Mouse (Mus musculus): ENCODE measurements around the gene Inpp5k. TPM values are rescaled to one million over a fixed set of nuclear protein-coding genes. Genes with fewer than 3 reads are reported as not detected.

Gene Inpp5k
- polyA plus RNA-seq, 2 experiments, result 24.6 to 32.0 TPM

DNA sequence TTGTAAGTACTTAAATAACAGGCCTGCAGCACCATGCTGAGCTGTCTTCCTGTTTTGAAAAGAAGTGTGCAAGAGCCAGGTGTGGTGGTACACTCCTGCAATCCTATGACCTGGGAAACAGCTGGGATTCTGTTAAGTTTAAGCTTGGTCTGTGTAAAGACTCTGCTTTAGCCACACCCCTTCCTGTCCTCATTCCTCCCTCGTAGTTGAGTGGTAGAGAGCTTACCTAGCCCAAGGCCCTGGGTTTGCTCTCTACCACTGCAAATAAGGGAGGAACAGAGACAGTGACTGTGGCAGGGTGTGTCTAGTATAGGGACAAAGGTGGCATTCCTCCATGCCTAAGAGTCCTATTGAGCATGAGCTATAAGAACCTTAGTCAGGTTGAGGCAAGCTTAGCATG, 25.5 kb upstream of the Inpp5k start:
- Histone ChIP-seq H3K27ac (replicated peaks; ENCODE audit: low read depth, low read length) (no peak overlapping the region), H3K4me3 (replicated peaks; ENCODE audit: low read length) (no peak overlapping the region), H3K27me3 (ENCODE audit: control insufficient read depth, insufficient read depth, low read length) (no peaks in the 10 kb centered on the region), H3K4me2 (replicated peaks; ENCODE audit: low read depth, low read length, severe bottlenecking) (no peak overlapping the region), H3K4me1 (ENCODE audit: control insufficient read depth, insufficient read depth, low read length) (no peaks in the 10 kb centered on the region), H3K9ac (ENCODE audit: low read depth, low read length, severe bottlenecking) (no peak overlapping the region), H3K36me3 (ENCODE audit: control insufficient read depth, insufficient read depth, low read length) (peaks cover 83% of the 10 kb centered on the region), H3K9me3 (ENCODE audit: control insufficient read depth, low read length) (no peaks in the 10 kb centered on the region)
- TF ChIP-seq POLR2A (IDR thresholded peaks at IDR 0.05; ENCODE audit: borderline replicate concordance, extremely low read depth, insufficient read depth, insufficient read length), result no peak
- WGBS, result 27% methylated on average over 1 of the region's 1 CpGs
- DNase-seq (ENCODE audit: low spot score) (no peak), ATAC-seq (ENCODE audit: low FRiP score, low read depth) (no peak)

DNA sequence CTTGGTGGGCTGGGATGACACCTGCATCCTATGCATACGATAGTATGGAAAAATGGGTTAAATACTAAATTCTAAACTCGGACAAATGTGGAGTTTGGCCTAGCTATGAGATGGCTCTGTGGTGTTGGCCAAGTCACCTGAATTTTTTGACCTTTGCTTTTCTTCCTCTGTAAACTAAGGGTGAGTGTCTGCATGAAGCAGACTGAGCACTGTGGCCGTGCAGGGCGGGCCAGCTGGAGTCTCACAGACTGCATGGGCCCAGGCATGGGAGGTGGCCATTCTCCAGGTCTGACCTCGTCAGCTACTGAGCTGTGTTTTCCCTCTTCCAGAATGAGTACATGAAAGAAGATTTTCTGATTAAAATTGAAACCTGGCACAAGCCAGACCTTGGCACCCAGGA, 22.0 kb upstream of the Inpp5k start:
- DNase-seq (ENCODE audit: low spot score) (no peak), ATAC-seq (ENCODE audit: low FRiP score, low read depth) (no peak)
- Histone ChIP-seq H3K4me2 (replicated peaks; ENCODE audit: low read depth, low read length, severe bottlenecking) (no peak overlapping the region), H3K4me3 (replicated peaks; ENCODE audit: low read length) (no peak overlapping the region), H3K27ac (replicated peaks; ENCODE audit: low read depth, low read length) (no peak overlapping the region), H3K4me1 (ENCODE audit: control insufficient read depth, insufficient read depth, low read length) (no peaks in the 10 kb centered on the region), H3K36me3 (ENCODE audit: control insufficient read depth, insufficient read depth, low read length) (peaks cover 83% of the 10 kb centered on the region), H3K27me3 (ENCODE audit: control insufficient read depth, insufficient read depth, low read length) (no peaks in the 10 kb centered on the region), H3K9ac (ENCODE audit: low read depth, low read length, severe bottlenecking) (no peak overlapping the region), H3K9me3 (ENCODE audit: control insufficient read depth, low read length) (no peaks in the 10 kb centered on the region)
- WGBS, result 82% methylated on average over 5 of the region's 5 CpGs
- TF ChIP-seq POLR2A (IDR thresholded peaks at IDR 0.05; ENCODE audit: borderline replicate concordance, extremely low read depth, insufficient read depth, insufficient read length), result no peak

DNA sequence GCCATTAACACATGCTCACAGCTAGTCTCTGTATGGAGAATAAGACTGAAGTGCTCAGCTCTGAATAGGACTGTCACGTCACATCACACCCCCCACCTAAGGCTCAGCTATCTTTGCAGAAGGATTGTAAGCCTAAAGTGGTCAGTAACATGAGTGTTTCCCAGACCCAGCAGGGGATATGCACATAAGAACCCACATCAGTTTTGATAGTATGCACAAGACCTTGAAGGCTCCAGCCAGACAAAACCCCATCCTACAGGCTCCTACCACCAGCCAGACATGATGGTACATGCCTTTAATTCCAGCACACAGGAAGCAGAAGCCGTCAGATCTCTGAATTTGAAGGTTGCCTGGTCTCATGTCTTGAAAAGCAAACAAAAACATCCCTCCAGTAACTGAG, 20.8 kb upstream of the Inpp5k start:
- no peak overlapping the region for H3K27ac ChIP-seq (replicated peaks; ENCODE audit: low read depth, low read length)
- 87% methylated on average over 2 of the region's 2 CpGs for WGBS

DNA sequence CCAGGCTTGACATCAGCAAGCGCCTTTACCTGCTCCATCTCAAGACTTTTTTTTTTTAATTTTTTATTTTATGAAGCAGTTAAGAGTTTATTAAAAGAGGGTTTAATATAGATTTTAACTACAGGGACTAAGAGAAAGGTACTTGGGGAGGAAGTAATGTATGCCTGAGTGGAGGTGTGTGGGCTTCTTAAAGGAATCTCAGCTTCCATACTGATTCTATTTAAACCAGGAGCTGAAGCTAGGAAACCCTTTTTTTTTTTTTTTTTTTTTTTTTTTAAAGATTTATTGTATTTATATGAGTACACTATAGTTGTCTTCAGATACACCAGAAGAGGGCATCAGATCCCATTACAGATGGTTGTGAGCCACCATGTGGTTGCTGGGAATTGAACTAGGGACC, 16.0 kb upstream of the Inpp5k start:
- no peak for ATAC-seq (ENCODE audit: low FRiP score, low read depth)

More for the DNA sequence above, 20.8 kb upstream of the Inpp5k start:
- Histone ChIP-seq H3K4me3 (replicated peaks; ENCODE audit: low read length) (no peak overlapping the region), H3K27me3 (ENCODE audit: control insufficient read depth, insufficient read depth, low read length) (no peaks in the 10 kb centered on the region), H3K9ac (ENCODE audit: low read depth, low read length, severe bottlenecking) (no peak overlapping the region), H3K36me3 (ENCODE audit: control insufficient read depth, insufficient read depth, low read length) (peaks cover 80% of the 10 kb centered on the region), H3K9me3 (ENCODE audit: control insufficient read depth, low read length) (no peaks in the 10 kb centered on the region), H3K4me1 (ENCODE audit: control insufficient read depth, insufficient read depth, low read length) (no peaks in the 10 kb centered on the region), H3K4me2 (replicated peaks; ENCODE audit: low read depth, low read length, severe bottlenecking) (no peak overlapping the region)
- no peak for DNase-seq (ENCODE audit: low spot score)
- ATAC-seq (ENCODE audit: low FRiP score, low read depth), result no peak
- TF ChIP-seq POLR2A (IDR thresholded peaks at IDR 0.05; ENCODE audit: borderline replicate concordance, extremely low read depth, insufficient read depth, insufficient read length), result no peak

DNA sequence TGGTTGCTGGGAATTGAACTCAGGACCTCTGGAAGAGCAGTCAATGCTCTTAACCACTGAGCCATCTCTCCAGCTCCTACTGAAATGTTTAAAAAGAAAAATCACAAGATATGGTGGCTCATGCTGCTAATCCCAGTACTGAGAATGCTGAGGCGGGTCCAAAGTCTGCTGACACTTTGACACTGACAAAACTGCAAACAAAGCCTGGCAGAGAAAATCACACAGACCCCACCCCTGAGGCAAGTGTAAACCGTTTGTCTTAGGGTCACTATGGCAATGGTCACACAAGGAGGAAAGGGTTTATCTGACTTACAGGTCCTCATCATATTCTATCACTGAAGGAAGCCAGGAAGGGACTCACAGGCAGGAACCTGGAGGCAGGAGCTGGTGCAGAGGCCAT, 15.2 kb upstream of the Inpp5k start:
- no peaks in the 10 kb centered on the region for H3K4me1 ChIP-seq (ENCODE audit: control insufficient read depth, insufficient read depth, low read length)
- 86% methylated on average over 2 of the region's 2 CpGs for WGBS
- peaks cover 67% of the 10 kb centered on the region for H3K36me3 ChIP-seq (ENCODE audit: control insufficient read depth, insufficient read depth, low read length)
- H3K4me2 ChIP-seq (replicated peaks; ENCODE audit: low read depth, low read length, severe bottlenecking), result no peak overlapping the region
- no peak overlapping the region for H3K4me3 ChIP-seq (replicated peaks; ENCODE audit: low read length)
- H3K27me3 ChIP-seq (ENCODE audit: control insufficient read depth, insufficient read depth, low read length), result no peaks in the 10 kb centered on the region
- DNase-seq (ENCODE audit: low spot score), result no peak
- ATAC-seq (ENCODE audit: low FRiP score, low read depth), result no peak
- H3K9me3 ChIP-seq (ENCODE audit: control insufficient read depth, low read length), result no peaks in the 10 kb centered on the region
- no peak for TF ChIP-seq POLR2A (IDR thresholded peaks at IDR 0.05; ENCODE audit: borderline replicate concordance, extremely low read depth, insufficient read depth, insufficient read length)
- H3K27ac ChIP-seq (replicated peaks; ENCODE audit: low read depth, low read length), result no peak overlapping the region
- no peak overlapping the region for H3K9ac ChIP-seq (ENCODE audit: low read depth, low read length, severe bottlenecking)

More for the DNA sequence above, 16.0 kb upstream of the Inpp5k start:
- DNase-seq (ENCODE audit: low spot score), result no peak
- H3K4me1 ChIP-seq (ENCODE audit: control insufficient read depth, insufficient read depth, low read length), result no peaks in the 10 kb centered on the region
- no peaks in the 10 kb centered on the region for H3K27me3 ChIP-seq (ENCODE audit: control insufficient read depth, insufficient read depth, low read length)
- WGBS, result 91% methylated on average over 1 of the region's 1 CpGs
- H3K36me3 ChIP-seq (ENCODE audit: control insufficient read depth, insufficient read depth, low read length), result peaks cover 67% of the 10 kb centered on the region
- no peak overlapping the region for H3K27ac ChIP-seq (replicated peaks; ENCODE audit: low read depth, low read length)
- H3K4me3 ChIP-seq (replicated peaks; ENCODE audit: low read length), result no peak overlapping the region
- no peak overlapping the region for H3K4me2 ChIP-seq (replicated peaks; ENCODE audit: low read depth, low read length, severe bottlenecking)
- no peaks in the 10 kb centered on the region for H3K9me3 ChIP-seq (ENCODE audit: control insufficient read depth, low read length)
- no peak overlapping the region for H3K9ac ChIP-seq (ENCODE audit: low read depth, low read length, severe bottlenecking)
- no peak for TF ChIP-seq POLR2A (IDR thresholded peaks at IDR 0.05; ENCODE audit: borderline replicate concordance, extremely low read depth, insufficient read depth, insufficient read length)

DNA sequence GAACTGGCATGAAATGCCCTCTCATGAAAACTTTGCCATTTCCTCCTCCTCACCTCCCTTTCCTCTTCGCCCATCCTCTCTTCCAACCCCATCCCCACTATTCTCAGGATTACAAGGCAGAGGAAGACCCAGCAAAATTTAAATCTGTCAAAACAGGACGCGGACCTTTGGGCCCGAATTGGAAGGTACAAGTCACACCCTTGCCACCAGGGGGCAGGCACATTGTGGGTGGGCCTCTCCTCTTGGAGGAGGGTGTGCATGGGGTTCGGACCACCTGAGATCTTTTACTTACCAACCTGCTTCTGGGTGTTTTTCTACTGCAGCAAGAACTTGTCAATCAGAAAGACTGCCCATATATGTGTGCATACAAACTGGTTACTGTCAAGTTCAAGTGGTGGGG, 11.7 kb upstream of the Inpp5k start:
- Histone ChIP-seq H3K4me3 (replicated peaks; ENCODE audit: low read length) (no peak overlapping the region), H3K9me3 (ENCODE audit: control insufficient read depth, low read length) (no peaks in the 10 kb centered on the region), H3K4me2 (replicated peaks; ENCODE audit: low read depth, low read length, severe bottlenecking) (no peak overlapping the region), H3K4me1 (ENCODE audit: control insufficient read depth, insufficient read depth, low read length) (no peaks in the 10 kb centered on the region), H3K27me3 (ENCODE audit: control insufficient read depth, insufficient read depth, low read length) (no peaks in the 10 kb centered on the region), H3K9ac (ENCODE audit: low read depth, low read length, severe bottlenecking) (no peak overlapping the region), H3K27ac (replicated peaks; ENCODE audit: low read depth, low read length) (no peak overlapping the region), H3K36me3 (ENCODE audit: control insufficient read depth, insufficient read depth, low read length) (peaks cover 64% of the 10 kb centered on the region)
- DNase-seq (ENCODE audit: low spot score) (no peak), ATAC-seq (ENCODE audit: low FRiP score, low read depth) (no peak)
- TF ChIP-seq POLR2A (IDR thresholded peaks at IDR 0.05; ENCODE audit: borderline replicate concordance, extremely low read depth, insufficient read depth, insufficient read length), result no peak
- 84% methylated on average over 5 of the region's 5 CpGs for WGBS

Data from limb, embryonic 14.5 days (tissue).